Mouse (Mus musculus): ENCODE results near the gene Lce1k. TPM values are rescaled to one million over a fixed set of nuclear protein-coding genes. Genes with fewer than 3 reads are reported as not detected.

Lce1k gene
- polyA plus RNA-seq, 1 experiment from 2014 or later, result not detected

Other genes with a start within 250 kb of the Lce1k start
- 0.08 TPM in 1 of 2 replicates, not detected in the other for gene Ivl, start 234.2 kb downstream of the Lce1k start, polyA plus RNA-seq (2015; fragmentation: Nextera tagmentation; extraction: Ambion mirVana)
- not detected in 2 replicates for gene Smcp, start 218.9 kb downstream of the Lce1k start, polyA plus RNA-seq (2015; fragmentation: Nextera tagmentation; extraction: Ambion mirVana)
- not detected in 2 replicates for gene 2210017I01Rik, start 200.4 kb downstream of the Lce1k start, polyA plus RNA-seq (2015; fragmentation: Nextera tagmentation; extraction: Ambion mirVana)
- gene Lce6a, start 186.2 kb downstream of the Lce1k start, polyA plus RNA-seq (2015; fragmentation: Nextera tagmentation; extraction: Ambion mirVana), result 0.15 TPM in 1 of 2 replicates, not detected in the other
- not detected in 2 replicates for gene Lce1a1, start 159.6 kb downstream of the Lce1k start, polyA plus RNA-seq (2015; fragmentation: Nextera tagmentation; extraction: Ambion mirVana)
- not detected in 2 replicates for gene Lce1b, start 151.0 kb downstream of the Lce1k start, polyA plus RNA-seq (2015; fragmentation: Nextera tagmentation; extraction: Ambion mirVana)
- not detected in 2 replicates for gene Lce1a2, start 137.6 kb downstream of the Lce1k start, polyA plus RNA-seq (2015; fragmentation: Nextera tagmentation; extraction: Ambion mirVana)
- gene Lce1c, start 128.6 kb downstream of the Lce1k start, polyA plus RNA-seq (2015; fragmentation: Nextera tagmentation; extraction: Ambion mirVana), result not detected in 2 replicates
- gene Lce1d, start 120.7 kb downstream of the Lce1k start, polyA plus RNA-seq (2015; fragmentation: Nextera tagmentation; extraction: Ambion mirVana), result not detected in 2 replicates
- not detected in 2 replicates for gene Lce1e, start 98.8 kb downstream of the Lce1k start, polyA plus RNA-seq (2015; fragmentation: Nextera tagmentation; extraction: Ambion mirVana)
- not detected in 2 replicates for gene Lce1f, start 87.5 kb downstream of the Lce1k start, polyA plus RNA-seq (2015; fragmentation: Nextera tagmentation; extraction: Ambion mirVana)
- not detected in 2 replicates for gene Gm38119, start 68.8 kb downstream of the Lce1k start, polyA plus RNA-seq (2015; fragmentation: Nextera tagmentation; extraction: Ambion mirVana)
- gene Lce1g, start 55.6 kb downstream of the Lce1k start, polyA plus RNA-seq (2015; fragmentation: Nextera tagmentation; extraction: Ambion mirVana), result not detected in 2 replicates
- not detected in 2 replicates for gene Lce1h, start 42.8 kb downstream of the Lce1k start, polyA plus RNA-seq (2015; fragmentation: Nextera tagmentation; extraction: Ambion mirVana)
- not detected in 2 replicates for gene Lce1i, start 29.0 kb downstream of the Lce1k start, polyA plus RNA-seq (2015; fragmentation: Nextera tagmentation; extraction: Ambion mirVana)
- gene Lce1j, start 17.4 kb downstream of the Lce1k start, polyA plus RNA-seq (2015; fragmentation: Nextera tagmentation; extraction: Ambion mirVana), result not detected in 2 replicates
- gene Kprp, start 19.4 kb upstream of the Lce1k start, polyA plus RNA-seq (2015; fragmentation: Nextera tagmentation; extraction: Ambion mirVana), result not detected in 2 replicates
- not detected in 2 replicates for gene Lce1l, start 43.4 kb upstream of the Lce1k start, polyA plus RNA-seq (2015; fragmentation: Nextera tagmentation; extraction: Ambion mirVana)
- not detected in 2 replicates for gene 2310050C09Rik, start 62.3 kb upstream of the Lce1k start, polyA plus RNA-seq (2015; fragmentation: Nextera tagmentation; extraction: Ambion mirVana)
- gene Lce3a, start 118.3 kb upstream of the Lce1k start, polyA plus RNA-seq (2015; fragmentation: Nextera tagmentation; extraction: Ambion mirVana), result not detected in 2 replicates
- not detected in 2 replicates for gene Lce3b, start 125.1 kb upstream of the Lce1k start, polyA plus RNA-seq (2015; fragmentation: Nextera tagmentation; extraction: Ambion mirVana)
- gene Lce3c, start 136.6 kb upstream of the Lce1k start, polyA plus RNA-seq (2015; fragmentation: Nextera tagmentation; extraction: Ambion mirVana), result not detected in 2 replicates
- gene Lce3d, start 149.5 kb upstream of the Lce1k start, polyA plus RNA-seq (2015; fragmentation: Nextera tagmentation; extraction: Ambion mirVana), result not detected in 2 replicates
- not detected in 2 replicates for gene Lce3e, start 159.2 kb upstream of the Lce1k start, polyA plus RNA-seq (2015; fragmentation: Nextera tagmentation; extraction: Ambion mirVana)
- not detected in 2 replicates for gene Lce3f, start 184.3 kb upstream of the Lce1k start, polyA plus RNA-seq (2015; fragmentation: Nextera tagmentation; extraction: Ambion mirVana)
- gene Crct1, start 207.8 kb upstream of the Lce1k start, polyA plus RNA-seq (2015; fragmentation: Nextera tagmentation; extraction: Ambion mirVana), result not detected in 2 replicates
- not detected in 2 replicates for gene Lce1m, start 211.2 kb upstream of the Lce1k start, polyA plus RNA-seq (2015; fragmentation: Nextera tagmentation; extraction: Ambion mirVana)

Measured in liver, embryonic 15.5 days (tissue).